Mouse (Mus musculus): ENCODE data around the gene Rad17. TPM values are rescaled to one million over a fixed set of nuclear protein-coding genes. Genes with fewer than 3 reads are reported as not detected.

Rad17 gene
- polyA plus RNA-seq (2016; fragmentation: Nextera tagmentation; extraction: Ambion mirVana): 22.5 and 23.7 TPM in 2 replicates

DNA sequence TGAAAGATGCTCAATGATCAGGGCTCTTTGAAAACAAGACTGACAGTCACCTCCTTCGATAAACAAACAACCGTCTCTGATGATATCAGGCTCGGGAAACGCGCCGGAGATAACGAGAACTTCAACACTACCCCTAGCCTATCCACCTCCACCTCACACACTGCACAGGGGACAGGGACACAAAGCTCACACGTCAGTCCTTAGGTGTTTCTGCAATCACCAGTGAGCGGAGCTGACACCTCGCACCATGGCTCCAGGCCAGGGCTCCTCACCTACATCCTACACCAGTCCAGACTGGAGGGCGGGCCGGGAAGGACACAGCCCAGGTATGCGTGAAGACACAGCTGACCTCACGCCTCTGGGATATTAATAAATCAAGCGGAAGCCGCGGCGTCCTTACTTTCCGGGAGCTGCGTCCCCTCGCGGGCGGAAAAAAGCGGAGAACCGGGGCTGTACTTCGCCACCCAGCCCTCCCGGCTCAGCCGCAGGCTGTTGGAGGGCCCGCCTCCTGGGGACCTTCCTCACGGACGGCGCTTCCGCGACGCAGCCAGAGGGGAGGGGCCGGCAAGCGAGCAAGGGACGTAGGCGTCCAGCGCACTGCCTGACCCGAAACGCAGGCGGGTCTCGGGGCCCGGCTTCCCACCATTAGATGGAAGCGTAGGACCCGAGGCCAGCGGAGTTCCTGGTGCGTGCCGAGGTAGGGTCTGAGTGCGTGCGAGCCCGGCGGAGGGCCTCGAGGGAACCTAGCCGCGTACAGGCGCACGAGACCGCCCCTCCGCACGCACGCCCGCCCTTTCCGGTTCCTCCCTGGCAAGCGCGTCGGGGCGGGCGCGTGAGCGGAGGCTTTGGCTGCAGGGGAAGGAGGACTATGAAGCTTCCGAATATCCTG is at the start of gene Rad17, which contains the start of gene Ak6:
TSS of gene Rad17 (minus strand) at position 502 of the 889 bp plus-strand sequence.
TSS of gene Ak6 (plus strand) at position 430 of the 889 bp plus-strand sequence.
- no peaks in the 10 kb centered on the region for H3K27me3 ChIP-seq
- peak within 1 kb of the TSS; percentile 96 for H3K27ac ChIP-seq (replicated peaks)
- under 1% methylated on average over 58 of the region's 73 CpGs for WGBS
- peak within 1 kb of the TSS; percentile 89 for H3K4me3 ChIP-seq
- peak within 1 kb of the TSS; percentile 86 for H3K9ac ChIP-seq (replicated peaks)
- H3K4me1 ChIP-seq: peaks cover 12% of the 10 kb centered on the region
- H3K36me3 ChIP-seq: peaks cover 19% of the 10 kb centered on the region
- peak within 1 kb of the TSS; percentile 90 for H3K4me2 ChIP-seq (replicated peaks)
- no peaks in the 10 kb centered on the region for H3K9me3 ChIP-seq
- peak; percentile 98 for ATAC-seq (ENCODE audit: low FRiP score, low read depth)

DNA sequence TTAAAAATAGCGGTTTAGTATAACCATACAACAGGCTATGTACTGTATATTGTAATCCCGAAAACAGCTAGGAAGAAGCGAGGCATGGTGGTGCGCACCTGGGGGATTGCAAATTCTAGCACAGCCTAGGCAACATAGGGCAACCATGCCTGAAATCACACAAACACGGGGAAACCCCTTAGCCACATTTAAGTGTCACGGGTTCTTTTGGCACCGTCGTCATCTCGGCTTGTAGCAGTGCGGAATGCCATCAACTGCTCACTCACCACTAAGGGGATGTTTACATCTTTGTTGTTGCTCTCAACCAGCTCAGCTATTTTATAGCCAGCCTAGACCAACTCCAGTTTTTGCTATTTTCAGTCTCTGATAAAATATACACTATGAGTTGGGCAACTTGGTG is 48.0 kb upstream of the Rad17 start:
- ATAC-seq (ENCODE audit: low FRiP score, low read depth): no peak
- Histone ChIP-seq H3K4me2 (replicated peaks) (no peak overlapping the region), H3K4me1 (no peaks in the 10 kb centered on the region), H3K9ac (replicated peaks) (no peak overlapping the region), H3K4me3 (no peak overlapping the region), H3K36me3 (peaks cover 49% of the 10 kb centered on the region), H3K27ac (replicated peaks) (no peak overlapping the region), H3K9me3 (no peaks in the 10 kb centered on the region), H3K27me3 (no peaks in the 10 kb centered on the region)
- WGBS: 97% methylated on average over 10 of the region's 10 CpGs

DNA sequence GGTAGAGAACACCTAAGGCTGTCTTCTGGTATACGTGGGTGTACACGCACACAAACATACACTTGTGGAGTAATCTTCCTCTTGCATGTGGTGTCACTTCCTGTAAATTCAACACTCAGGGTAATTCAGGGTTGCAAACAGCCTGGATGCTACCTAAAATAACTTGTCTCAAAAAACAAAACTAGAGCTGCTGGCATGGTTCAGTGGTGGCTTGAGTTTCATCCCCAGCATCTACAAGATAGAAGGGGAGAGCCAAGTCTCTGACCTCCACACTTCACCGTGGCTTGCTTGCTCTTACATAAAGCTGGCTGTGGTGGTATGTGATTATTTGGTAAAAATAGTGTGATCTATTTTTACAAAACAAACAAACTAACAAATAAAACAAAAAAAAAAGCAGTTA is 46.7 kb upstream of the Rad17 start:
- H3K4me3 ChIP-seq: no peak overlapping the region
- H3K4me2 ChIP-seq (replicated peaks): no peak overlapping the region
- no peak overlapping the region for H3K27ac ChIP-seq (replicated peaks)
- no peaks in the 10 kb centered on the region for H3K9me3 ChIP-seq
- H3K36me3 ChIP-seq: peaks cover 37% of the 10 kb centered on the region
- no peak for ATAC-seq (ENCODE audit: low FRiP score, low read depth)
- no peaks in the 10 kb centered on the region for H3K27me3 ChIP-seq
- 96% methylated on average over 3 of the region's 3 CpGs for WGBS
- no peak overlapping the region for H3K9ac ChIP-seq (replicated peaks)
- no peaks in the 10 kb centered on the region for H3K4me1 ChIP-seq

- 66% methylated on average over 7 of the region's 7 CpGs for whole genome bisulfite sequencing
- no peak overlapping the region for H3K27ac ChIP-seq (replicated peaks)
- no peaks in the 10 kb centered on the region for H3K36me3 ChIP-seq
- H3K27me3 ChIP-seq: no peaks in the 10 kb centered on the region
- H3K9ac ChIP-seq (replicated peaks): no peak overlapping the region
- no peak for ATAC-seq (ENCODE audit: low FRiP score, low read depth)
- H3K4me1 ChIP-seq: no peaks in the 10 kb centered on the region
- no peak overlapping the region for H3K4me2 ChIP-seq (replicated peaks)
- no peaks in the 10 kb centered on the region for H3K9me3 ChIP-seq
- no peak overlapping the region for H3K4me3 ChIP-seq
Observed at GRCm38 (mm10) chr13:100687513-100687912, 36.7 kb upstream of the Rad17 start.

- ATAC-seq (ENCODE audit: low FRiP score, low read depth): no peak
Observed at GRCm38 (mm10) chr13:100684355-100684754, 33.5 kb upstream of the Rad17 start.

GRCm38 (mm10) chr13:100682837-100683236 is 32.0 kb upstream of the Rad17 start:
- 83% methylated on average over 2 of the region's 2 CpGs for WGBS
- H3K4me1 ChIP-seq: no peaks in the 10 kb centered on the region
- no peak for ATAC-seq (ENCODE audit: low FRiP score, low read depth)

More at GRCm38 (mm10) chr13:100684355-100684754, 33.5 kb upstream of the Rad17 start:
- no peak overlapping the region for H3K27ac ChIP-seq (replicated peaks)
- no peaks in the 10 kb centered on the region for H3K36me3 ChIP-seq
- no peaks in the 10 kb centered on the region for H3K27me3 ChIP-seq
- no peaks in the 10 kb centered on the region for H3K4me1 ChIP-seq
- WGBS: 74% methylated on average over 2 of the region's 2 CpGs
- no peaks in the 10 kb centered on the region for H3K9me3 ChIP-seq
- no peak overlapping the region for H3K9ac ChIP-seq (replicated peaks)
- H3K4me2 ChIP-seq (replicated peaks): no peak overlapping the region
- H3K4me3 ChIP-seq: no peak overlapping the region

DNA sequence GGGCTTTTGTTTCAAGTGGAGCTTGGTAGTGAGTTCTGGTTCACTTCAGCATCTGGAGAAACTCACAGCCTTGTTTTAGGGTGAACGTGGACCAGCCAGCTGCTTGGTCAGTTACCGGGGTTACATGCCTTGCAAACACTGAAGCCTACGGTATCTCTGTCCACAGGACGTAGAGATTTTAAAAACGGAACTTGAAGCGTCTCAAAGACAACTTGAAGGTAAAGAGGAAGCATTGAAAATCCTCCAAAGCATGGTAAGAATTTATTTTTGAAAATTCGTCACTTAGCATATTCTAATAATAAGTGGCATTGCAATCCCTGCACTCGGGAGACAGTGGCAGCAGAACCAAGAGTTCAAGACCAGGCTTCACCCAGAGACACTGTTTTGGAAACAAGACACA is 30.8 kb upstream of the Rad17 start:
- no peaks in the 10 kb centered on the region for H3K4me1 ChIP-seq
- no peaks in the 10 kb centered on the region for H3K27me3 ChIP-seq
- ATAC-seq (ENCODE audit: low FRiP score, low read depth): no peak
- 90% methylated on average over 8 of the region's 8 CpGs for WGBS
- H3K27ac ChIP-seq (replicated peaks): no peak overlapping the region
- H3K9ac ChIP-seq (replicated peaks): no peak overlapping the region
- no peak overlapping the region for H3K4me2 ChIP-seq (replicated peaks)
- no peaks in the 10 kb centered on the region for H3K9me3 ChIP-seq
- H3K36me3 ChIP-seq: no peaks in the 10 kb centered on the region
- no peak overlapping the region for H3K4me3 ChIP-seq

More at GRCm38 (mm10) chr13:100682837-100683236, 32.0 kb upstream of the Rad17 start:
- no peak overlapping the region for H3K27ac ChIP-seq (replicated peaks)
- H3K9me3 ChIP-seq: no peaks in the 10 kb centered on the region
- no peaks in the 10 kb centered on the region for H3K36me3 ChIP-seq
- H3K9ac ChIP-seq (replicated peaks): no peak overlapping the region
- H3K4me2 ChIP-seq (replicated peaks): no peak overlapping the region
- H3K27me3 ChIP-seq: no peaks in the 10 kb centered on the region
- H3K4me3 ChIP-seq: no peak overlapping the region

- Histone ChIP-seq H3K4me3 (no peak overlapping the region), H3K9me3 (no peaks in the 10 kb centered on the region), H3K36me3 (no peaks in the 10 kb centered on the region), H3K4me2 (replicated peaks) (no peak overlapping the region), H3K9ac (replicated peaks) (no peak overlapping the region), H3K27me3 (0 out of 2 replicates have a peak, but pooled peaks cover under 1% of the 10 kb centered on the region), H3K4me1 (no peaks in the 10 kb centered on the region), H3K27ac (replicated peaks) (no peak overlapping the region)
- ATAC-seq (ENCODE audit: low FRiP score, low read depth): no peak
- 92% methylated on average over 15 of the region's 15 CpGs for WGBS
Observed at GRCm38 (mm10) chr13:100675936-100676635, 25.2 kb upstream of the Rad17 start.

DNA sequence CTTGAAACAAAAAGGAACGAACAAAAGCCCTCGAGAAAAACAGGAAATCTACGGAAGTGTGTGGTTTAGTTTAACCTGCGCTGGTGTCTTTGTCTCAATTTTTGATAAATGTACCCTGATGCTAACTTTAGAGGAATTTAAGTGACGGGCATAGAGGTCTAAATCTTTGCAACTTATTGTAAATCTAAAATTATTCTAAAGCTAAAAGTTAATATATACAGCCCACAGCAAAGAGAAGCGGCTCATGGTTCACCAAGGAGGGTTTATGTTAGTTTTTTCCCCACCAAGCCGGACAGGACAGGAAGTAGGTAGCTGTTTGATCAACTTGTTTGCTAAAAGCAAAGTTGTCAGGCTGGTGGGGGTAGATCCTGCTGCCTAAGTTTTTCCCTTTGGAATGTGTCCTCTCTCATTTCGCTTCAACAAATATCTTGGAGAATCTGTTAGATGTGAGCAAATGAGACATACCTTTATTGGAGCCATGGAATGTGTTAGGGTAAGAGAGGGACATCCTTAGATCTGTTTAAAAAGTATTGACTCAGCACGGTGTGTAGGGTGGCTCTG is 19.4 kb upstream of the Rad17 start:
- Histone ChIP-seq H3K27me3 (peaks cover 3% of the 10 kb centered on the region), H3K36me3 (peaks cover 12% of the 10 kb centered on the region), H3K9ac (replicated peaks) (no peak overlapping the region), H3K4me1 (no peaks in the 10 kb centered on the region), H3K4me3 (peak overlapping the region; percentile 52), H3K9me3 (no peaks in the 10 kb centered on the region), H3K27ac (replicated peaks) (no peak overlapping the region), H3K4me2 (replicated peaks) (peak overlapping the region; percentile 77)
- no peak for ATAC-seq (ENCODE audit: low FRiP score, low read depth)
- 63% methylated on average over 9 of the region's 9 CpGs for WGBS

DNA sequence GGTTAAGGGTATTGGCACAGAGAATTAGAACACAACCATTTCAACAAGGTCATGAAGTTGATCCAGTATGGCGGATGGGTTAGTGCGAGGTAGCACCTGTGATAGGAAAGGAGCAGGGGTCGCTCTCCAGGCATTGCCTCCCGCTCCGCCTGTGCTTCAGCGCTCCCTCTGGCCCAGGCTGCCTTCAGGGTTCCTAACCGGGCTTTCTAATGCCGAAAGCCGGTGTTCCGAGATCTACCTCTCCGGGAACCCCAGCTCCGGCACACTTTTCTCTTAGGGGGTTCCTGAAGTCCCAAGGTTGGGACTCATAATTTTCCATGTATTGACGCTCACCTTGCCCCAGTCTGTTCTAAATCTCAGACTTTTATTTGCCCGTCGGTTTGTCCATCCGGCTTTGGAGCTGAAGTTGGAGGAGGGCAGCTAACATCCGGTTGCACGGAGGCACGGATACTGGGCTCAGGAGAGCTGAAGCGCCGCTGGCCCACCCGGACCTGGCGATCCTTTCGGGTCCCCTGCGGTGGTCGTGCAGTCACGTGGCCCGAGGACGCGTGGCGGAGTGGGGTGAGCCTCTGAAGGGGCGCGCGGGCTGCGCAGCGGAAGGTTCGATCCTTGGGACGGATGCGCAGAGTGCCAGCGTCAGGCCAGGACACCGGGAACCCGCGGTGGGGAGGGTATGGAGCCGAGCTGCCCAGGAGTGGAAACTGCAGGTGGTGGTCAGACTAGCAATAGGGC is 18.6 kb upstream of the Rad17 start, which contains the start of gene Ccdc125:
TSS of gene Ccdc125 (plus strand) at position 427 of the 732 bp plus-strand sequence.
- Histone ChIP-seq H3K9me3 (no peaks in the 10 kb centered on the region), H3K4me1 (no peaks in the 10 kb centered on the region), H3K27me3 (peaks cover 3% of the 10 kb centered on the region), H3K4me2 (replicated peaks) (peak within 1 kb of the TSS; percentile 77), H3K4me3 (peak within 1 kb of the TSS; percentile 52), H3K36me3 (peaks cover 15% of the 10 kb centered on the region), H3K9ac (replicated peaks) (peak within 1 kb of the TSS; percentile 62), H3K27ac (replicated peaks) (no peak within 1 kb of the TSS)
- WGBS: under 1% methylated on average over 44 of the region's 44 CpGs
- peak; percentile 73 for ATAC-seq (ENCODE audit: low FRiP score, low read depth)

- peak; percentile 38; the same call in 1 of the 2 replicates for ATAC-seq (ENCODE audit: low FRiP score, low read depth)
- Histone ChIP-seq H3K9me3 (no peaks in the 10 kb centered on the region), H3K4me1 (no peaks in the 10 kb centered on the region), H3K4me2 (replicated peaks) (no peak overlapping the region), H3K4me3 (no peak overlapping the region), H3K36me3 (peaks cover 14% of the 10 kb centered on the region), H3K9ac (replicated peaks) (no peak overlapping the region), H3K27me3 (no peaks in the 10 kb centered on the region), H3K27ac (replicated peaks) (no peak overlapping the region)
- 53% methylated on average over 4 of the region's 4 CpGs for WGBS
Observed at GRCm38 (mm10) chr13:100659864-100660456, 9.1 kb upstream of the Rad17 start.
